Mouse (Mus musculus): ENCODE measurements around the gene Nme1. TPM values are rescaled to one million over a fixed set of nuclear protein-coding genes. Genes with fewer than 3 reads are reported as not detected.
A peak's percentile ranks its signal among the peaks of the same experiment; 100 is the strongest.

Nme1 gene
- 352 and 375 TPM in 2 replicates for polyA plus RNA-seq (2016; fragmentation: Nextera tagmentation; extraction: Ambion mirVana)

GRCm38 (mm10) chr11:93968005-93968847, at the start of gene Nme1, which contains the start of gene Gm20390:
TSS of gene Nme1 (minus strand) at chr11:93968521.
TSS of gene Gm20390 (minus strand) at chr11:93968293.
- Histone ChIP-seq H3K4me3 (peak within 1 kb of the TSS; percentile 86), H3K4me1 (peaks cover 20% of the 10 kb centered on the region), H3K36me3 (replicated peaks) (peaks cover 31% of the 10 kb centered on the region), H3K27ac (replicated peaks) (peak within 1 kb of the TSS; percentile 92), H3K9me3 (no peaks in the 10 kb centered on the region), H3K27me3 (replicated peaks; ENCODE audit: low read depth, poor library complexity, severe bottlenecking) (no peaks in the 10 kb centered on the region)
- under 1% methylated on average over 40 of the region's 40 CpGs for WGBS
- DNase-seq (ENCODE audit: low spot score), result peak; percentile 97

GRCm38 (mm10) chr11:94003346-94003745, 35.0 kb upstream of the Nme1 start:
- Histone ChIP-seq H3K9me3 (no peaks in the 10 kb centered on the region), H3K27ac (replicated peaks) (no peak overlapping the region), H3K4me3 (no peak overlapping the region), H3K36me3 (replicated peaks) (peaks cover 8% of the 10 kb centered on the region; the same call in 1 of the 2 replicates), H3K27me3 (replicated peaks; ENCODE audit: low read depth, poor library complexity, severe bottlenecking) (no peaks in the 10 kb centered on the region), H3K4me1 (no peaks in the 10 kb centered on the region)
- no peak for DNase-seq (ENCODE audit: low spot score)
- WGBS, result 89% methylated on average over 2 of the region's 2 CpGs

GRCm38 (mm10) chr11:93999276-93999675, 31.0 kb upstream of the Nme1 start:
- Histone ChIP-seq H3K4me3 (no peak overlapping the region), H3K4me1 (peaks cover 25% of the 10 kb centered on the region), H3K9me3 (no peaks in the 10 kb centered on the region), H3K36me3 (replicated peaks) (peaks cover 8% of the 10 kb centered on the region; the same call in 1 of the 2 replicates), H3K27me3 (replicated peaks; ENCODE audit: low read depth, poor library complexity, severe bottlenecking) (no peaks in the 10 kb centered on the region), H3K27ac (replicated peaks) (no peak overlapping the region)
- no peak for DNase-seq (ENCODE audit: low spot score)

GRCm38 (mm10) chr11:93997141-93997775, 28.9 kb upstream of the Nme1 start:
- Histone ChIP-seq H3K4me1 (peaks cover 25% of the 10 kb centered on the region), H3K27ac (replicated peaks) (no peak overlapping the region), H3K27me3 (replicated peaks; ENCODE audit: low read depth, poor library complexity, severe bottlenecking) (no peaks in the 10 kb centered on the region), H3K9me3 (no peaks in the 10 kb centered on the region), H3K36me3 (replicated peaks) (peaks cover 1% of the 10 kb centered on the region; the same call in 1 of the 2 replicates), H3K4me3 (peak overlapping the region; percentile 78)
- DNase-seq (ENCODE audit: low spot score), result no peak
- WGBS, result 41% methylated on average over 13 of the region's 13 CpGs

- DNase-seq (ENCODE audit: low spot score), result no peak
- H3K9me3 ChIP-seq, result no peaks in the 10 kb centered on the region
- H3K27ac ChIP-seq (replicated peaks), result peak overlapping the region; percentile 92
- no peaks in the 10 kb centered on the region for H3K36me3 ChIP-seq (replicated peaks)
- WGBS, result under 1% methylated on average over 58 of the region's 58 CpGs
- peak overlapping the region; percentile 78 for H3K4me3 ChIP-seq
- no peaks in the 10 kb centered on the region for H3K27me3 ChIP-seq (replicated peaks; ENCODE audit: low read depth, poor library complexity, severe bottlenecking)
- H3K4me1 ChIP-seq, result peaks cover 25% of the 10 kb centered on the region
Measured at GRCm38 (mm10) chr11:93996306-93997140, 28.2 kb upstream of the Nme1 start.

GRCm38 (mm10) chr11:93995720-93996305, 27.5 kb upstream of the Nme1 start, which contains the start of gene Spag9:
TSS of gene Spag9 (plus strand) at chr11:93996091.
- Histone ChIP-seq H3K27me3 (replicated peaks; ENCODE audit: low read depth, poor library complexity, severe bottlenecking) (no peaks in the 10 kb centered on the region), H3K4me1 (peaks cover 25% of the 10 kb centered on the region), H3K4me3 (peak within 1 kb of the TSS; percentile 78), H3K36me3 (replicated peaks) (no peaks in the 10 kb centered on the region), H3K9me3 (no peaks in the 10 kb centered on the region), H3K27ac (replicated peaks) (peak within 1 kb of the TSS; percentile 92)
- under 1% methylated on average over 70 of the region's 70 CpGs for WGBS
- DNase-seq (ENCODE audit: low spot score), result peak; percentile 97

- peak overlapping the region; percentile 92 for H3K27ac ChIP-seq (replicated peaks)
- H3K4me3 ChIP-seq, result peak overlapping the region; percentile 78
- H3K27me3 ChIP-seq (replicated peaks; ENCODE audit: low read depth, poor library complexity, severe bottlenecking), result no peaks in the 10 kb centered on the region
- no peaks in the 10 kb centered on the region for H3K36me3 ChIP-seq (replicated peaks)
- H3K4me1 ChIP-seq, result peaks cover 25% of the 10 kb centered on the region
- WGBS, result 9% methylated on average over 15 of the region's 15 CpGs
- peak; percentile 47 for DNase-seq (ENCODE audit: low spot score)
- no peaks in the 10 kb centered on the region for H3K9me3 ChIP-seq
Measured at GRCm38 (mm10) chr11:93995111-93995719, 26.9 kb upstream of the Nme1 start.

- Histone ChIP-seq H3K27me3 (replicated peaks; ENCODE audit: low read depth, poor library complexity, severe bottlenecking) (no peaks in the 10 kb centered on the region), H3K4me3 (peak overlapping the region; percentile 78), H3K36me3 (replicated peaks) (no peaks in the 10 kb centered on the region), H3K27ac (replicated peaks) (peak overlapping the region; percentile 92), H3K4me1 (peaks cover 25% of the 10 kb centered on the region), H3K9me3 (no peaks in the 10 kb centered on the region)
- 62% methylated on average over 5 of the region's 5 CpGs for WGBS
- no peak for DNase-seq (ENCODE audit: low spot score)
Measured at GRCm38 (mm10) chr11:93994531-93994930, 26.2 kb upstream of the Nme1 start.

GRCm38 (mm10) chr11:93988328-93989062, 20.2 kb upstream of the Nme1 start:
- Histone ChIP-seq H3K9me3 (no peaks in the 10 kb centered on the region), H3K4me1 (no peaks in the 10 kb centered on the region), H3K27me3 (replicated peaks; ENCODE audit: low read depth, poor library complexity, severe bottlenecking) (no peaks in the 10 kb centered on the region), H3K27ac (replicated peaks) (0 out of 2 replicates have a peak overlapping the region, but pooled peaks have one; percentile 35), H3K4me3 (no peak overlapping the region), H3K36me3 (replicated peaks) (no peaks in the 10 kb centered on the region)
- no peak for DNase-seq (ENCODE audit: low spot score)
- WGBS, result 68% methylated on average over 12 of the region's 12 CpGs

GRCm38 (mm10) chr11:93987625-93988327, 19.5 kb upstream of the Nme1 start:
- Histone ChIP-seq H3K9me3 (no peaks in the 10 kb centered on the region), H3K4me1 (no peaks in the 10 kb centered on the region), H3K4me3 (no peak overlapping the region), H3K36me3 (replicated peaks) (no peaks in the 10 kb centered on the region), H3K27me3 (replicated peaks; ENCODE audit: low read depth, poor library complexity, severe bottlenecking) (no peaks in the 10 kb centered on the region), H3K27ac (replicated peaks) (peak overlapping the region; percentile 35; the same call in 1 of the 2 replicates)
- 72% methylated on average over 8 of the region's 8 CpGs for WGBS
- no peak for DNase-seq (ENCODE audit: low spot score)

GRCm38 (mm10) chr11:93987026-93987425, 18.7 kb upstream of the Nme1 start:
- no peak for DNase-seq (ENCODE audit: low spot score)
- H3K36me3 ChIP-seq (replicated peaks), result no peaks in the 10 kb centered on the region
- no peak overlapping the region for H3K27ac ChIP-seq (replicated peaks)
- WGBS, result 82% methylated on average over 4 of the region's 4 CpGs
- no peaks in the 10 kb centered on the region for H3K9me3 ChIP-seq
- H3K27me3 ChIP-seq (replicated peaks; ENCODE audit: low read depth, poor library complexity, severe bottlenecking), result no peaks in the 10 kb centered on the region
- no peak overlapping the region for H3K4me3 ChIP-seq
- no peaks in the 10 kb centered on the region for H3K4me1 ChIP-seq
